Mouse (Mus musculus): ENCODE results near the gene Siah3. TPM values are rescaled to one million over a fixed set of nuclear protein-coding genes. Genes with fewer than 3 reads are reported as not detected.
"Not testable (repeated sequence)": the region's sequence is repeated elsewhere in the genome, so short reads cannot be mapped to it uniquely, and the experiment has no call there.

Siah3 gene
- polyA plus RNA-seq (2012; rRNA removed), result 0.02 and 0.03 TPM in 2 replicates

DNA sequence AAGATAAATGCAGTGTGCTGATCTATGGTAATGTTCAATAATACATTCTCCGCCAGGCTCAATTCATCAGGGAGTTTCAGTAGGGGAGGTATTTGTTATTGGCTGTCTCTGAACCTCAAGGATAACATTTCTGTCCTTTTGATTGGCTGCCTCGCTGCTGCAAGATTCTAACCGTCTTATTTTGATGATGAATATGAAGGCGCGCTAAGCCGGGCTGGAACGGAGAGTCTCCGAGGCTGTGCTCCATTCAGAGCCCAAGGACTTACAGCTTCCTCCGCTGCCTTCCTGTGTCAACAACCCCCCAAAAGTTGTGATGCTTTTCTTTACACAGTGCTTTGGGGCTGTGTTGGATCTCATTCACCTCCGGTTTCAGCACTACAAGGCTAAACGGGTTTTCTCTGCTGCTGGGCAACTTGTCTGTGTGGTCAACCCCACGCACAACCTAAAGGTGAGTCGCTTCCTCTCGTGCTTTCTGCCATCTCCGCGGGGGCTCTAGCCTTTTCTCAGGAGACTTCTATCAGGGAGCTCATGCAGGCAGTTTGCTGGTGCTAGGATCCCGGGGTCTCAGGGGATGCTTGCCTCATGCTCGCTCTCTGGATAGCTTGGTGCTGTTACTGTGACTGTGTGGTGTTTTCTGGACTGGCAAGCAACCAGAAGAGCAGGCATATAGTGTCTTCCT is at the start of gene Siah3:
Siah3 (plus strand) TSS at position 240 of the 679 bp plus-strand sequence.
- no peak for DNase-seq (ENCODE audit: low read depth, low spot score)
- 24% methylated on average over 18 of the region's 18 CpGs for WGBS

DNA sequence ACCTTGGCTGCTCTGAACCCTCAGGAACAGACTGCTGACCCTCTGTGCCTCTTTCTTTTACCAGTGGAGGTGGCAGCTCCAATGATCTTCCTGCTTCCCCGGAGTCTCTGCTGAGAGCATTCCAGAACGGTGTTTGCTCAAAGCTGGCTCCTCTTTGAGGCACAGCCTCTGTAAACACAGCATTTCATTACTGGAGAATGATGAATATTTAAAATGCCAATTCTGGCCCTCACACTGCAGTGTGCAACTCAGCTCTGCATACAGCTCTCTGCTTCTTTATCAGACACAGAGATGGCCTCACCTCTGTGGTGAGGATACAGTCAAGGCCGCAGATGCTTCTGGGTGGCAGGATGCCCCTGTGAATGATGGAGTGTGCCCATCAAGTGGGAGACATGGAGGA is 46.0 kb upstream of the Siah3 start:
- DNase-seq (ENCODE audit: low read depth, low spot score), result no peak
- WGBS, result 41% methylated on average over 3 of the region's 3 CpGs

DNA sequence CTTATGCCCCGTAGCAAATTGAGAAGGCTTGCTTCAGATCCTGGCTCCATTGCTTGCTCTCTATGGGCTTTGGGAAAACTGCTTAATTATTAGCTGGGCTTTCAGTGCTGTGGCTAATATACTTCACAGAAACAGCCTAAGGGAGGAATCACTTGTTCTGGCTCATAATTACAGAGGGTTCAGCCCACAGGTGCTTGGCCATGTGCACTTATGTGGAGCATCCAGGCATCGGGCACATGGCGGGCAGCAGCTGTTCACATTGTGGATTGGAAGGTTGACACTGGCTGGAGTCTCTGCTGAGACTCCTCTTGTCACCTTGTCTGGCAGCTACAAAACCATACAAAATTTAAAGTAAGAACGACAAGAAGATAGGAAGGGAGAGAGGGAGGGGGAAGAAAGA is 45.4 kb upstream of the Siah3 start:
- DNase-seq (ENCODE audit: low read depth, low spot score), result no peak
- WGBS, result 86% methylated on average over 4 of the region's 4 CpGs

DNA sequence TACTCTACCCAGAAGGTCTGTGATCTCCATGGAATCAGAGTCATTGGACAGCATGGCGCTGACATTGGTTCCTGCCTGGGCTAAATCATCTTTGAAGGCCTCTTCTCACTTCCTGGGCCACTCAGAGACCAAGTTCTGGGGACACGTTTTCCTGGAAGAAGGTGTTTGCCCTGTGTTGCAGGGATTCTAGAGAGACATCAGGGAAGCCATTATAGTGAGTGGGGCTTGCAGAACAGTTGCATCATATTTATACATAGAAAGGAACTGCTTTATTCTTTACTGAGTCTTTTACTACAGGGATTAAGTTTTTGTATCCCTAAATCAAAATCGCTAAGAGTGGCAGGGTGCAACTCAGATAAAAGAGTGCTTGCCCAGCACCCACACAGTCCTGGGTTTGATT is 37.1 kb upstream of the Siah3 start:
- WGBS, result 79% methylated on average over 3 of the region's 3 CpGs
- no peak for DNase-seq (ENCODE audit: low read depth, low spot score)

DNA sequence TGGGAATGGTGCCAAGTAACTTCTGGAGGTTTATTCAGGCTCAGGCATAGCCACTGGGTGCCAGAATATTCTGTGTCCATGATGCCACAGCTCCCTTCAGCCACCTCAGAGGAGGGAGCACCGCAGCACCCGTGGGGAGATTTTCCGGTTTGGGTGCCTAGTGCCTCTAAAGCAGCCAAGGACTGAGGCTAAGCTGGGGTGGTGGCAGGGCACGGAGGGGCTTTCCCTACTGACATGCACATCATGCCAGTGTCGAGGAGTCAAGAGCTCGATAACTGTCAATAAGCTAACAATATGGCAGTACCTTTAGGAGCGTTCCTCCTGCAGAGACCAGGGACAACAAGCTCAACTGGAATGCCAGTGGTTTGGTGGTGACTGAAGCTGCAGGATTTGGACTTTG is 35.9 kb upstream of the Siah3 start:
- WGBS, result 91% methylated on average over 7 of the region's 7 CpGs
- no peak for DNase-seq (ENCODE audit: low read depth, low spot score)

DNA sequence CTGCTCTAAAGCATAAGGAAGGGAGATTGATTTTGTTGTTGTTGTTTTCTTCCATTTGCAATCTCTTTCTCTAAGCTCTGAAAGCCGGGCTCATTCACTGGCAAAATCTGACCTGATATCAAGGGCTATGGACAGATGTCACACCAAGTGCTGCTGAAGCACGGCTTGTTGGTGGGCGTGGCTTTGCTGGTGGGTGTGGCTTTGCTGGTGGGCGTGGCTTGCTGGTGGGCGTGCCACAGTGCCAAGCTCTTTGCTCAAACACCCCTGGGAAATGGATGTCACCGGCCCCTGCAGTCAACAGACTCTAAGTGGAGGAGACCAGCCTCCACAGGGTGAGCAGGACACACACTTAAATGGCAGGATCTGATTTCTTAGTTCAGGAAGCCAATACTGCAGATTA is 35.0 kb upstream of the Siah3 start:
- WGBS, result 37% methylated on average over 6 of the region's 6 CpGs
- DNase-seq (ENCODE audit: low read depth, low spot score), result no peak

DNA sequence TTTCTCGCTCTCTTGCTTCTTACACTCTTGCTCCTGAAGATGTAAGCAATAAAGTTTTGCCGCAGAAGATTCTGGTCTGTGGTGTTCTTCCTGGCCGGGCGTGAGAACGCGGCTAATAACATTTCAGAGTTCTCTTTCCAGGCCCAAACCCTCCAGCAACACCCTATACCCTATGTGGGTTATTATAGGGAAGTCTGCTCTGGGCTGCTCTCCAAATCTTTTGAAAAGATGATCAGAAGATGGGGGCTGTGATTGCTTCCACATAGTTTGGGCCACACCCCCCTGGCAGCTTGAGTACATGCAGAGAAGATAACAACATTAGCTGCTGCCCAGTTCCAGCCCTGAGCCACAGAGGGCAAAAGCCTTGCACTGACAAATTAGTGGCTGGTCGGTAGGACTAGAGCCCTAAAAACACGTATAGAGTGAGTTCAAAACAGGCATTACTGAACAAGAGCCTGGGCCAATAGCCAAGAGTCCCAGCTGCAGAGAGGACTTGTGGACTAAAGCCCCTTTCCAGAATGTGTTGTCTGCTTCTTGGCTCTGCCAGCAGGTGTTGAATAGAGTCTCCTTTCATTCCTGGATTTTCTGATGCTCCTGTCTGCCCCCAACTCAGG is 24.5 kb upstream of the Siah3 start:
- DNase-seq (ENCODE audit: low read depth, low spot score), result no peak
- 87% methylated on average over 7 of the region's 8 CpGs for WGBS

DNA sequence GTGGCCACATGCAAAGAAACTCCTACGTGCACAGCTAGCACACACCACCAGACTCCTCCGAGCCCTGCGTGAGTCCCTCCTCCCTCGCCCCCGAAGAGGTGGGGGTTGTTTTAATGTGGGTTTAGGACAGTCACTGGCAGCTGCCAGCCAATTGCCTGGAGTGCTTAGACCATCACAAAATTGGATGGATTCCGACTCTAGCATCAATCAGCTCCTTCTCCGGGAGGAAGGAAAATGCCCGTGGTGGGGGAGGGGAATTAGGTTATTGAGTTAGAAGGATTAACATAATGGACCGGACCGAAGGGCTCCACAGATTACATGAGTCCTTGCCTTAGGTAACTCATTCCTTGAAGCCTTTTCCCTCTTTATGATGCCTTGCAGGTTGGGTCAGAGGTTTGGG is 22.9 kb upstream of the Siah3 start:
- DNase-seq (ENCODE audit: low read depth, low spot score), result no peak
- WGBS, result 87% methylated on average over 10 of the region's 10 CpGs

DNA sequence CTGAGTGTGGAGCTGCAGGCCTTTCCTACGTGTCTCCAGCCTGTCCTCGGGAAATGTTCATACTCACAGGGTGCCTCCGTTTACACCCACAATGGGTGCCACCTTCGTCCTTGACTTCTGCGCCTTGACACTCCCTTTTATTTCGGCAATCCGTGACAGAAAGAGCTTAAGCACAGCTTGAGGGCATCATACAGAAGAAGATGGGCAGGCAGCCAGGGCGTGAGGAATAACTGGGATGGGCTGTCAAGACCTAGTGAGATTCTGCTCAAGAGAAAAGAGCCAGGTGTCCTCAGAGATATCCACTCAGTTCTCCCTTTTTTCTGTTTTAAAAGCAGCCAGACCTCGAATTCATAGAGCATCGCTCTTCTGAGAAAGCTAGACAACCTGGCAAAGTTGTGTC is 21.2 kb upstream of the Siah3 start:
- WGBS, result 53% methylated on average over 10 of the region's 10 CpGs
- DNase-seq (ENCODE audit: low read depth, low spot score), result no peak

DNA sequence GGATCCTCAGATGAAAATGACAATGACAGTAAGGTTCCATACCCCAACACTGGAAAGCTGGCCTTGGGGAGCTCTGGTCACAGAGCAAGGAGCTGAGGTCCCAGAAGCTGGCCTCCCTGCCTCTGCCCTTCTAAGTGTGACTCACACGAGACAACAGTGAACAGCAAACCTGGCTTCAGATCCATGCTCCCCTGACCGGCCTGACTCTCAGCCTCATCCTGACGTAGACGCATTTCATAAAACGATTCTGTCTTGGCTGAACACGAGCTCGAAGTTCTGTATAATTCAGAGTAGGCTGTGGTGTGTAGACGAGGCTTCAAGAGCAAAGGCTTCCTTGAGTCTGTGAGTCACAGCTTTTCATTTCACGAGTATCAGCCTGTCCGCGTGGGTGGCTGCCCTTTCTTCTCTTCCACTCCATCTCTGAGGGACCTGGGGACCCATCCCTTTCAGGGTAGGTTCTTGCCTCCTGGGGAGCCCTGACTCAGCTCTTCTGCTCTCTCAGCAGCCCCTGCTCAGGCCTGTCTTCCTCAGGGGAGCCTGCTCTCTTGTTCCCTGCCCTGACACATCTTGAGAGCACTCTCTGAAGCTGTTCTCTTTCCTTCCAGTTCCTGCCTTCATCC is 11.2 kb upstream of the Siah3 start:
- no peak for DNase-seq (ENCODE audit: low read depth, low spot score)
- WGBS, result 68% methylated on average over 11 of the region's 11 CpGs

DNA sequence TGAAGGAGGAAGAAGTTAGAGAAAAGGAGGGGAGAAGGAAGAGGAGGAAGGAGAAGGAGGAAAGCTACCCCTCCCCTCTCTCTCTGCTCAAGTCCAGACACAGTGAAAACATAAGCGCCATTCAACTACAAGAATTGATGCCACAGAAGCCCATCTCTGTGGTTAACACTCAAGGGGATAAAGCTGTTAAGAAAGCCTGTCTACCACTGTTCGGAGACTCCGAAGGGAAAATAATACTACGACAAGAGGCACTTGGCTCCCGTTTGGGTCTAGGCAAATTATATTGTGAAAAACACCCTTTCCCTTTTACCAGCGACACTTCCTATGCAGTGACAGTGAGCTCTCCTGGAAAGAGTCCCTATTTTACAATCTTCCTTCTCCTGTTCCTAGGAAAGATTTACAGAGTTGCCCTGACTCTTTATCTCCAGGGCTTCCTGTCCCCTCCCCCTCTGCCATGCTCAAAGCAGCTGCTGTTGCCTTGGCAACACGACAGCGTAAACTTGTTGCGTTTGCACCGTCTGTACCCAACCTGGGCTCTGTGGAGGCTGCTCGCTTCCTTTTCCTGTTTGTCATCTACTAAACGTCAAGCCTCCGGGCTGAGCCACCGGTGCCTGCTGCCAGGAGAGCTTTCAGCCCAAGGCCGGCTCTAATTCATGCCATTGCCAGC is 10.4 kb upstream of the Siah3 start:
- DNase-seq (ENCODE audit: low read depth, low spot score), result no peak
- WGBS, result 8% methylated on average over 15 of the region's 15 CpGs

DNA sequence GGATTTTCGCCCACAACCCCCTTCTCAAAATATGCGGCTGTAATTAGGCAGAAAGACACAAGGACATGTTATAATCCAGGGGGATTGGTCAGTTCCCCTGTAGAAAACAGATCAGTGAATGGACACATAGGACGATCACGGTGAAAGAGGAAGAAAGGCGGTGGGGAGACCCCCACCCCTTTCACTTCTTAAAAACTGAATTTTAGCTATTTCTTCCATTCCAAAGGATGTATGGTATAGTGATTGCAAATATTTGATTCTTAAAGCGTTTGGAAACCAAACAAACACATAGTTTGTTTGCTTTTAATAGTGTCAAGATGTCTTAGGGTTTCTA is 9.9 kb upstream of the Siah3 start:
- no peak for DNase-seq (ENCODE audit: low read depth, low spot score)
- 30% methylated on average over 6 of the region's 6 CpGs for WGBS

DNA sequence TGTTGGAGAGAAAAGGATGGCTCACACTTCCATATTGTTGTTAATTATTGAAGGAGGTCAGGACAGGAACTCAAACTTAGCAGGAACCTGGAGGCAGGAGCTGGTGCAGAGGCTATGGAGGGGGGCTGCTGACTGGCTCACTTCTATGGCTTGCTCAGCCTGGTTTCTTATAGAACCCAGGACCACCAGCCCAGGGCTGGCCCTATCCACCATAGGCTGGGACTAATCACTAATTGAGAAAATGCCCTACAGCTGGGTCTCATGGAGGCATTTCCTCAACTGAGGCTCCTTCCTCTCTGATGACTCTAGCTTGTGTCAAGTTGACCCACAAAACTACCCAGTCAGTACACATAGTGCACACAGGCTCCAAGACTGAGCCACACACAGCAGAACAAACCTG is 9.5 kb upstream of the Siah3 start:
- DNase-seq (ENCODE audit: low read depth, low spot score), result not testable (repeated sequence)

DNA sequence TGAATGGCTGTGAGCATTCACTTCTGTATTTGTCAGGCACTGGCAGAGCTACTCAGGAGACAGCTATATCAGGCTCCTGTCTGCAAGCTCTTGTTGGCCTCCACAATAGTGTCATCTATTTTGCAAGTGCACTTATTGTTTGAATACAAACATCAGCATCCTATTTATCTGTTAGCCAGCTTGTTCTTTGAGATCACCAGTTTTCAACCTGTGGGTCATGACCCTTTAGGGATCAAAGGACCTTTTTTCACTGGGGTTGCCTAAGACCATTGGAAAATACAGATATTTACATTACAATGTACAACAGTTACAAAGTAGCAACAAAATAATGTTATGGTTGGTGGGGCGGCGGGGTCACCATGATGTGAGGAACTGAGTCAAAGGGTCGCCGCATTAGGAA is 1.9 kb upstream of the Siah3 start:
- WGBS, result 95% methylated on average over 4 of the region's 4 CpGs
- DNase-seq (ENCODE audit: low read depth, low spot score), result no peak

DNA sequence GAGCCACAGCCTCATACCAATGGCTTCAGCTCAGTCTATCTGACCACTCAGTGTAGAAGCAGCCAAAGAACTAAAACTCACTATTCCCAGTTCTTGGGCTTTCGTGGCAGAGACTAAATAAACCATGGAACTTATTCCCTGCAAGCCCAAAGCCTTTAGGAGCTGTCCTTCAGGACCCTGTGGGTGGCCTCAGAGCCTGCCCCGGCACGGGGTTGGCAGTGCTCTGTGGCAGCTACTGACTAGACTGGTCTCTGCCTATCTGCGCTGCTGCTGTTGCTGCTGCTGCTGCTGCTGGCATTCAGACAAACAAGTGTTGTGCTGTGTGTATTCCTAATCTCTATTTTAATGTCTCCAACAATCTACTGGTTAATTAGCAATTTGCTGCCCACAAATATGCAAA is 1.1 kb upstream of the Siah3 start:
- WGBS, result 12% methylated on average over 4 of the region's 4 CpGs

DNA sequence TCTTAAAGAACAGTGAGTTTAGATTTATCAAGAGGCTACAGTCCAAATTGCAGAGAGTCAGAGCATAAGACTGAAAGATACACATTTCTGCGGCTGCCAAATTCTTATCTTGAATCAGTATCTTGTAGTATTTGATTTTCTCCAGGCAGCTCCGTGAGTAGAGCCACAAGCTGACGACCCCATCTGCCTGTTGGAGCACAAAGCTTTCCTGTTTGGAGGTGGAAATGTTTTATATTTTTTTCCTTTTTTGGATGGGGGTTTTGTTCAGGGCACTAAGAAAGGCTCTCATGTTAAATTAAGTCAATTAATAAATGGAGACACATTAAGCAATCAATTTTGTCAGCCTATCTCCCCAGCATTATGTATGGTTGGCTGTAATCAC is 430 bp upstream of the Siah3 start:
- DNase-seq (ENCODE audit: low read depth, low spot score), result no peak
- WGBS, result 15% methylated on average over 3 of the region's 3 CpGs

More for the DNA sequence above, 1.1 kb upstream of the Siah3 start:
- no peak for DNase-seq (ENCODE audit: low read depth, low spot score)

DNA sequence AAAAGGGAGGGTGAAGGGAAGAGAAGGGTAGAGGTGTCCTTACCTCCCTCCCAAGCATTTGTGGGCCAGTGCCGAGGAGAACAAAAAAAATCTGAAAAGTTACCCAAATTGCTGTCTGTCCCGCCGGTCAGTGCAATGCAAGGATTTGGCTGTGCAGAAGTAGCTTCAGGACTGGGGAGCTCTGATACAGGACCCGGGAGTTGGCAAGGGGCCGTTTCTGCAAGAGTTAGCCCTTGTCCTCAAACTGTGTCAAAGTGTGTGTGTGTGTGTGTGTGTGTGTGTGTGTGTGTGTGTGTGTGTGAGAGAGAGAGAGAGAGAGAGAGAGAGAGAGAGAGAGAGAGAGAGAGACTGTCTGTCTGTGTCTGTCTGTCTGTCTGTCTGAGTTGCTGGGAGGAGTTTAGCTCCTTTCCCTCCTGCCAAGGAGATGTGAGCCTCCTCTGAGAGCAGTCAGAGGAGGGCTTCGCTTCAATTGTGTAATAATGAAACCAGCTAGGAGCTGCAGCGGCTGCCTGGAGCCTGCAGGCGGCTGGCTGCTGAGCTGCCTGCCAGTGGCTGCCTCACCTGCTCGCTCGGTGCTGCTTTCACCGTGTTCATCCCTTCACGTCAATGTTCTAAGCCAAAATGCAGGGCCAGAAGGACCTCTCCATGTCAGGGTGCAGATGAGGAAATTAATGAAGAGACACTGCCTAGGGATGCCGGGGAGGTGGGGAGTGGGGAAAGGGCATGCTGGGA is 873 bp downstream of the Siah3 start:
- WGBS, result 6% methylated on average over 13 of the region's 13 CpGs
- DNase-seq (ENCODE audit: low read depth, low spot score), result no peak

DNA sequence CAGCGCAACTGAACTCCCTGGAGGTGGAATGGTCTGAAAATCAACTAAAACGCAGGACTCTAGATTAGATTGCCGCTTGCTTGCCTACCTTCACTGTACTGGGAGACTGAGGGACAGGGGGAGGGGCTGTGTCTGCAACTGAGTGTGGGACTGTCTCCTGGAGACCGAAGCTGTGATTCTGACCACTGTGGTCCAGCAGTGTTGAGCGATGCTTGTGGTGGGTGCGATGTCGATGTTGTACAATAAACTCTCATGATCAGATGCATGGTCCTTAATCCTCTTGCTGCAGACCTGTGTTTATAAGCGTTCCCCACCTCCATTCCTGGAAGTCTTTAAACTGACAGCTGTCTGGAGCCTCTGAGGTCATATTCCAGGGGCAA is 1.4 kb downstream of the Siah3 start:
- no peak for DNase-seq (ENCODE audit: low read depth, low spot score)
- 40% methylated on average over 8 of the region's 8 CpGs for WGBS

DNA sequence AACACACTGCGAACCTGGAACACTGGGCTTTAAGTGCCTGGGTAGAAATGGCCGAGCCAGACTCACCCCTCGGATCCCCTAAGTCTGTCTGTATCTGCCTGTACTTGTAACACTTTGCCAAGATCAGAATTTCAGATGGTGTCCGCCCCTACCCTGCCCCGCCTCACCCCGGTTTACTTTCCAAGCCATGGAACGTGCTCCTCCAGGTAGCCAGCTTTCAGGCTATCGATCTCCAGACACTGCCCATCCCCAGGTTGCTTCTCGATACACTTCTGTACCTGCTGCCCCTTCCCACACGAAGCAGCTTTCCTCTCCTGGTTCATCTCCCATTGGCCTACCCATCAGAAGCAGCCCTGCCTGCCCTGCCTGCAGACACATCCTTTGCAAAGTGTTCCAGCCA is 3.6 kb downstream of the Siah3 start:
- no peak for DNase-seq (ENCODE audit: low read depth, low spot score)
- WGBS, result 67% methylated on average over 10 of the region's 10 CpGs

DNA sequence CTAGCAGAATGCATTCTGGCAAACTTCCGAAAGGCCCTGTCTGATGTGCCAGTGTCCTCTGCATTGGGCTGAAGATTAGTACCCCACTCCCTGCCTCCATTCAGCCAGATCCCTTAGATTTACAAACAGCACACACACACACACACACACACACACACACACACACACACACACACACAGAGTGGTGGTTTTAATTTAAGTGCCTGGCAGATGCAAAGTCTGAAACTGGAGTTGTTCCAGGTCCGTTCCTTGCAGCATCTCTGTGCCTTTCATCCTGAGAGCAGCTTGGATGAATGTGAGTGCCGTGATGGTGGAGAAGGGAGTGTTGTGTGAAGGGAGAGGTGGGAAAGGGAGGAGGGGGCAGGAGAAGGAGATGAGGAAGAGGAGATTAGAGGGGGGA is 4.2 kb downstream of the Siah3 start:
- WGBS, result 50% methylated on average over 3 of the region's 3 CpGs
- no peak for DNase-seq (ENCODE audit: low read depth, low spot score)
